Mouse (Mus musculus) erythroblast, adult 5-6 weeks (primary cell): ENCODE results near the gene Nin. TPM values are rescaled to one million over a fixed set of nuclear protein-coding genes. Genes with fewer than 3 reads are reported as not detected.

Source experiments
- ATAC-seq: replicated peaks from 2 replicates; pipeline ENCODE4 v1.8.0; 2016; ENCODE audit warnings: moderate number of reproducible peaks, mild to moderate bottlenecking, moderate TSS enrichment, inconsistent platforms; ENCODE audit not compliant: poor library complexity, low FRiP score, severe bottlenecking
- total RNA-seq, 2 experiments: library from RNA; stranded (forward) in 1 of 2; stranded (reverse) in 1 of 2; fragments of 150-400 nt in 1 of 2; fragments of 200-764, 138-1000 nt in 1 of 2; gene quantifications; 2 replicates each; pipeline versions ENCODE4 v1.2.3 to v1.2.4; 2015 to 2017; ENCODE audit warnings: low replicate concordance in 2 of 2

Nin gene
- total RNA-seq, 2 experiments from 2014 or later, result 25.7 to 61.9 TPM

DNA sequence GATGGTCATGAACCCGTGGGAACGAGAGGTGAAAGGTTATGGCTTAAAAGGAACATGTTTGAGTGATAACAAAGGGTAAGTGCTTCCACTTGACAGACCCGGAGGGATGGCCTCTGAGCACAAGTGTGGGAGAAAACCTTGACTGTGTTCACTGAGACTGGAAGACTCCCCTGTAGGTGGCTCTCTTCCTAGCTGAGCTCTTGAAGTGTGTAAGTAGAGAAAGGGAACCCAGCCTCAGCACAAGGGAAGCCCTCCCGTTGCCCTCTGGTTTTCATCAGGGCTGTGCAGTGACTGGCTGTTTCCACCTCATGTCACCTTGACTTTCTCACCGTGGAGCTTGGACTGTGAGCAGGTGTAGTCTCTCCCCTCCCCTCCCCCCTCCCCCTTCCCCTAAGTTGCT, 15.6 kb upstream of the Nin start:
- no peak for ATAC-seq

DNA sequence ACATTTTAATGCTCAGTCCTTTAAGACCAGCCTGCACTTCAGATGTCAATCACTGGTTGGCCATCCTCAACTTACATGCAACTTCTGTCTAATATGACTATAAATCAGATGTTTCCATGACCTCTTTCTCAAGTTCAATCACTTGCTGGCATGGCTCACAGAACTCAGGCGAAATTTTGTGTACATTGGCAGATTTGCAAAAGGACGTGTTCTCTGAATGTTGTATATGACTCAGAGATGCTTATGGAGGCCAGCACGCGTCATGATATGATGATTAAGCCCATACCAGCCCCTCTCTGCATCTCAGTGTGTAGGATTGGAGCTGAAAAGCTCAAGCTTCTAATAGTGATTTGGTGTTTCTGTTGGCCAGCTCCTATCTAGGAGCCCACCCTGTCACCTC, 13.1 kb upstream of the Nin start:
- ATAC-seq, result no peak

DNA sequence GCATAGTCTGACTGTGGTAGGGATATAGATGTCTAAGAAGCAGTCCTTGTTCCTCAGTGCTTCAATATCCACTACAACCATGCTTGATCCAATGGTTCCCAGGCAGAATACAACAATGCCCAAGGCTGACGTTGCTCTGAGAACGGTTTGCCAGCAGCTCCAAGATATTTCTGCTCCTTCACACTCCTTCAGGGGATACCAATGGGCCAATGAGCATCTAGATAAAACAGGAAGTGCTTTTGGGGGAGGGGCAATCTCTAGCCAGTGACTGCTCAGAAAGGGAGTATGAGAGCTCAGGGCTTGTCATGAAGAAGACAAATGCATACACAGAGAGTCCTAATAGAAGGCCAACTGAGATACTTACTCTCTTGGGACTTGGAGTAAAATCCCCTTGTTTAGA, 6.0 kb upstream of the Nin start:
- ATAC-seq, result no peak

DNA sequence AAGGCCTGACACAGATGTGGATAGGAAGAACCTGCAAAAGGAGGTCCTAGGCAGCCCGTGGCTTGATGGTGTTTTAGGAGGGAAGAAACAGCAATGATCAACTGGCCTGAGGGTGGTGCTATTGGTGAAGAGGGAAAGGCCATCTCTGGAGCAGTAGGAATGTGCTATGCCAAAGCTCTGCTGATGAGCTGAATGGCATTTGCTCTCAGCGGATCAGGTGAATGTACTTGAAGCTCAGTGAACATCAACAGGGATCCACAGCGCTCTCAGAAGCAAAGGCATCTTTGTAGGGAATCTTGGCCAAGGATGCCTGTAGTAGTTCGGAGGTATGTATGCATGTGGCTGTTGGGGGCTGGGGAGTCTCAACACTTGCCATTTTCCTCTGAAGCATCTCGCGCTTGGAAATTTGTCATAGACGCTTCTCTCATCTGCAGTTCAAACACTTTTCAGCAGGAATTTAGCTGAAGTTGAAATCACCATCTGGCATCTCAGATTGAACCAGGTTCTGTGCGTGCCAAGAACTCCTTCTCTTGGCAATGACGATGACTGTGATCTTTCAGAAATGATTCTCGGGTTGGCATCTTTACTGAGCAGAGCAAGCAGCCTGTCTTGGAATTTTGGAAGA, 5.3 kb upstream of the Nin start:
- no peak for ATAC-seq

DNA sequence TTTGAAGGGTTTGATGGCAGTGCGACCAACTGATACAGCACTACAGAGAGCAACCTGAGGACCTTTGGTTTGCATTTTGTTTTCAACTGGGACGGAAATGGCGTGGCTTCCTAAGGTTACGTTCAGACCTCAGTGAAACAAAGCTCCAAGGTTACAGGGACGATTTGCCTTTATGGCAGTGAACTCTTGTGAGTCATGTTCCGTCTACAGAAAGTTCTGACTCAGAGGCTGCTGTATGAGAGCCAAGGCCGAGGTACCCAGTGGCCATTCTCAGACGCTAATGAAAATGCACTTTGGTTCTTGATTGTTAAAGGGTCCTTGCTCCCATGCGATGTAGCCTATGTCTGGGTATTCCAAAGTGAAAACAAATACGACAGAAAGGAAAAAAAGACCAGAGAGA, 3.6 kb upstream of the Nin start:
- ATAC-seq, result no peak

DNA sequence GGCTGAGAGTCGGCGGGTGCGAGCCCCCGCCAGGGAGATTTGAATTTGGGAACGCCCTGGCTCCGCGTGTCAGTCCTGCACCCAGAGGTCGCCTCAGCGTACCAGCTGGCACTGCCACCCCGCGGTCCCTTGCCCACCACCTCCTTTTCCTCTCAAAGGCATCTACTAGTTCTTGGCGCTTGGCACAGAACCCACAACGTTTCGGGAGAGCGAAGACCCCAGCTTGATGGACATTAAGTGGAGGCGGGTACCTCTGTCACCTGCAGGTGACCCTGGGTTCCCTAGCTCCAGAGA, 1.5 kb downstream of the Nin start:
- ATAC-seq, result no peak

DNA sequence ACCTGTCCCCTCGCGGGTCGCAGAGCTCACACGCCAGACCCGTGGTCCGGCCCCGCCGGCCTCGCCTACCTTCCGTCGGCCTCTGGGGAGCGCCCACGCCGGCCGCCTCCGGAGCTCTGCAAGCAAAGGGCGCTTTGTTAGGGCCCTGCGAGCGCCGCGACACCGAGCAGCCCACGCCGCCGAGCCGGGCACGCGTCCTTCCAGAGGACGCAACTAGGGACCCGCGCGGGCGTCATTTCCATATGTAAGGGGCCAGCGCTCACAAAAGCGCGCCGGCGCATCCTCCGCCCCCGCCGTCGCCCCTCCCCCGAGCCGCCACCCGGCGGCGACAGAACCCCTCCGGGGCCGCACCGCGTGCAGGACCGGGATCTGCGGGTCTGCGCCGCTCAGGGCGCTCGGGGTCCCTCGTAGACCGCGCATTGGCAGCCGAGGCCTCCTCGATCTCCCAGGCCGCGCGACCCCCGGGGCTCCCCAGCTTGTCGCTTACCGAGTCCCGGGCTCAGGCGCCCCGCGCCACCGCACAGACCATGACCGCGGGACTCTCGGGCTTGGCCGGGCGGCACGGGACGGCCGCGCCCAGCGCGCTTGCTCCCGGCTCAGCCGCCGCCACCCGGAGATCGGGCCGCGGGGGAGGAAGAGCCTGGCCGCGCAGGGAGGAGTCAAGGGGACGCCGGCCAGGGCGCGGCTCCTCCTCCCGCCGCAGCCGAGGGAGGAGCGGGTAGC, 2.0 kb downstream of the Nin start:
- ATAC-seq, result peak; percentile 95

DNA sequence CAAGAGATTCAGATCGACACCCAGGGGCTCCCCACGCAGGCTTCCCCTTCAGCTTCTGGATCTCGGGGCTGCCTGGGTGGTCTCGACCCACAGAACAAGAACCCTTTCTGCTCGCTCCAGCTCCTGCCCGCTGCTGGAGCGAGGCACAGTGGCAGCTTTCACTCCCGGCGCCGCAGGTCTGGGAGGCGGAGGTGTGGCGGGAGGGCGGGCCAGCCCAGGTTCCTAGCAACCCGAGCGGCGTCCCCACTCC, 2.5 kb downstream of the Nin start:
- no peak for ATAC-seq

DNA sequence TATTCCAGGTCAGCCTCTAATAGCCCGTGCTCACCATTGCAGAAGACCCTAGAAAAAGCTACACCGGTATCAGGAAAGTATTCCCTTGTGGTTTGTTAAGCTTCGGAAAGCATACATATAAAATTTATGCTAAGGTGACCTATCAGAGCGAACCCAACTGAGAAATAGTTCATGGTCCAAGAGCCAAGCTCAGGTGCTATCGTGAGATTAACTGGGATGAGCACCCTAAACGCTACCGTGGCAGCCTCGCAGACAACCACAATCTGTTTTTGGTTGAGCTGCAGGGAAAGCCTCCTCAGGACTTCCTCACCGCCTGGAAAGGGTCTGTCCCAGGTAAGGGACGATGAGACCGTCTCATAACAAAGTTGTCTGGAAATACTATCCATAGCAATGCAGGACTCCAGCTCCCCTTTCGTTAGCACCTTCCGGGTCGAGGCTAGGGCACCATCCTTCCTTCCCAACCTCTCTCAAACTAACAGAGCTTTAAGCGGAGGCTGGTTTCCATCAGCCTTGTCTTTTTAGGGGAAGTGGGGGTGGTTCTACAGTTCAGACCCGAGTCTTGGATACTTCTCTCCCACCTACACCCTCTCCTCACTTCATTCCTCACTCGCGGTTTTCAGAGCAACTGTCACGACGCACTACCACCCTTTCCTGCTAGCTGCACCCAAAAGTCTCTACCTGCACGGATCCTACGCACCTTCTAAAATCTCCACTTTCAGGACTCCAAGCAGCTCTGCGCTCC, 3.0 kb downstream of the Nin start:
- no peak for ATAC-seq

DNA sequence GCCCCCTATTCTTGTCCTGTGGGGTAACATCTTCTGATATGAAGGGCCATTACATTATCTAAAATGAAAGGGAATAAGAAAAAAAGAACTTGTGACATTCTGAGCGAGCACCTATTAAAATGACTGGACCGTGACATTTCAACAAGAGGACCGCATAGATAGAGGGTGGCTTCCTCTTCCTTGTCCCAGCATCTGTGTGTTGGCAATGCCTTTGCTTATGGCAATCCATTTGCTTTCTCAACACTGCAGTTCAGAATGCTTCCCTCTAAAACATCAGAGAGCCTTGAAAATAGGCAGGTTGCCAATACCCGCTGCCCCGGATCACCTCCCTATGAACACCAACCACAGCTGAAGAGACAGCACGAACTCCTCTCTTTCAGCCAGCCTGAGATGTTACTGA, 3.6 kb downstream of the Nin start:
- ATAC-seq, result no peak

DNA sequence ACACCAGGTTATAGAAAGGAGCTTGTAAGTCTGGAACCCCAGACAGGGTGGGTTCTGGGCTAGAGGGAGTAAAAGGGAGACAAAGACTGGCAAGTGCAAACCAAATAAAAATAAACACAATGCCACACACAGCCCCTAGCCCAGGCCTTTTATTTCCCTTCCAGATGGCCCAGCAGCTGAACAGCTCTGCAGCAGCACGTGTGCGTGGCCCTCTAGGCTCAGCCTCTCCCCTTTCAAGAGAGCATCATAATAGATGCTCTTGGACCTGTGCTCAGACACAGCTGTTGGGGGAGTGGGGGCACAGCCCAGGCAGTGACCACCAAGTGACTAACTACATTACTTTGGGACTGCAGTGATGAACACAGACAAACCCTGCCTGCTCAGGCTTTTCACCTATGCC, 5.4 kb downstream of the Nin start:
- no peak for ATAC-seq

DNA sequence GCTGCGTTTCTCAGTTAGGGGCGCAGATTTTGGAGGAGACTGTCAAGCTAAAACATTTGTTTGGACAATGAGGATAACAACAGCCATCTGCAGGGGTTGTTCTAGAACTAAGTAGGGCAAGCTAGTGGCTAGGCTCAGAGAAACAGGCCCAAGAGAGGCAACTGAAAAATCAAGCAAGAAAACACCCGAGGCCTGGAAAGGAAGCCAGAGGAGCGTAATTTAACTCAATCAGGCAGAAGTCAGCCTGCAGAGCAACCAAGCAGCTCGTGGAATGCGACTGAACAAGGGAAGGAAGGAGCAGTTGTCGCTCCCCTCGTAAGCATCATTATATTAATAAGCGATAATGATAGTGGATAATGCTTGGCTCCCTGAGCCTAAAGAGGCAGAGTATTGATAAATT, 7.0 kb downstream of the Nin start:
- no peak for ATAC-seq

DNA sequence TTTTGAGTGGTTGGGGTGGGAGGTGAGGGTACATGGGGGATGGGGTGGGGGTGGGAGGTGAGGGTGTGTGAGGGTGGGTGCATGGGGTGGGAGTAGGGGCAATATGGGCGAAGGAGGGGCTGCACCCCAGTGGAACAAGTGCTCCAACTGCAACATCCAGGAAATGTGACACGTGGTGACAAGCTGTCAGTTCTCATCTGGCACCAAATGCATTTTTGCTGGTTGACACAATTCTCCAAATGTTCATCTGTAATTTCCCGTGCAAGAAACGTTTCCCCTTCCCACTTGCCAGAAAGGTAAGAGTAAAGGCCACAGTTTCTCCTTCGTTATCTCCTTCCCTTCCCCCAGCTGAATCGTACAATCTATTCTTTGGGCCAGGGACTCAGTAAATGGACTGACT, 7.6 kb downstream of the Nin start:
- ATAC-seq, result no peak

DNA sequence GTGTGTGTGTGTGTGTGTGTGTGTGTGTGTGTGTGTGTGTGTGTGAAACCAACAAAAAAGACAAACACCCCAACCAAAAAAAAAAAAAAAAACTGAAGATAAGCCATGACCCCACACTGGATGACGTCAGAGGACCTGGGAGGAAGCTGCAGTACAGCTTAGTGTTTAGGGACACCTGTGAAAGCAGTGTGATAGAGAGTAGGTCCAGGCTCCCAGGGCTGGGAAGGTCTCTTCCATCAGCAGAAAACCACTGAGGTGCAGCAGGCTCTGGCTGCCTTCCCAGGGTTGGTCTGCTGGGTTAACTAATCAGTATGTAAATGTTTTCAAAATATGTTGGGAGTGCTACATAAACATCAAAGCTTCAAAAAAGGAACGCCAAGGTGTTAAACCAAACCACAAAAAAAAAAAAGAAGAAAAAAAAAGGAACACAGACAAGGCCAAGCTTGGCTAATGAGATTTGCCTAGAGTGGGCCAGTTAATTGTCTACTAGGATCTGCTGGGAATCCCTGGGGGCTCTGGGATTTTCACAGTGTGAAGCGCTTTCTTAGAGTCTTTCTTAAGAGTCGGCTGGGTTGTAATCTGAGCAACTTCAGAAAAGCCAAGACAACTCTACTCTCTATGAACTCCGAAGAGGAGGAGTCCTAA, 8.6 kb downstream of the Nin start:
- no peak for ATAC-seq

DNA sequence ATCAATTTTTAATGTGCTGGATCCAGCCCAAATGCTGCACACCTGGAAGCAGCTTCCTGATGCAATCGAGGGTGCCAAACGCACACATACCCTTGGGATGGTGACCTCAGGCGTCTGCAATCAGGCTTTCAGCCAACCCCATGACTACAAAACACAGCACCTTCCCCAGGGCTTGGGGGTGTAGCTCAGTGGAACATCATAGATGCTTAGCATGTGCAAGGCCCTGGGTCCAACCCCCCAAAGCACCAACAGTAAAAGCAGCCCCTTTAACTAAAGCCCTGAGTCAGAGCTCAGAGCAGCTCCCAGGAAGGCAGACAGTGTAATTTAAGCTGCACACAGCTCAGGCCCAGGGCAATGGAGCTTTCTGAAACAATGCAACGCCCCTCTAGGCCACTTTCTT, 9.3 kb downstream of the Nin start:
- ATAC-seq, result no peak

DNA sequence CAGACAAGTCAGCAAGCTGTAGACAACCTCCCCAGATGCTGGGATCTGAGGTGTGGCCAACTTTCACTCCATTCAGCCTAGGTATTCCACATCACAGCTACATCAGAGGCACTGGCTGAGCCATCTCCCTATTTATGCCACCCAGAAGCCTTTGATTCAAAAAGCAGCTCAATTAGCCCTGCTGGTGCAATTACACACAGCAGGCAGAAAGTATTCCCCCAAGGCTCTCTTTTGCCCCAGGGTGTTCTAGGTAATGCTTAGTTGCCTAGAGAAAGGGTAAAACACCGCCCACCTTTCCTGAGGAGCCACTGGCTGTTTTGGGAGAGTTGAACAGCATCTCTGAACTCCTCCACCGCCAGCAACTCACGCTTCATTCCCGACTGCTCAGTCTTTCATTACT, 10.3 kb downstream of the Nin start:
- ATAC-seq, result no peak

DNA sequence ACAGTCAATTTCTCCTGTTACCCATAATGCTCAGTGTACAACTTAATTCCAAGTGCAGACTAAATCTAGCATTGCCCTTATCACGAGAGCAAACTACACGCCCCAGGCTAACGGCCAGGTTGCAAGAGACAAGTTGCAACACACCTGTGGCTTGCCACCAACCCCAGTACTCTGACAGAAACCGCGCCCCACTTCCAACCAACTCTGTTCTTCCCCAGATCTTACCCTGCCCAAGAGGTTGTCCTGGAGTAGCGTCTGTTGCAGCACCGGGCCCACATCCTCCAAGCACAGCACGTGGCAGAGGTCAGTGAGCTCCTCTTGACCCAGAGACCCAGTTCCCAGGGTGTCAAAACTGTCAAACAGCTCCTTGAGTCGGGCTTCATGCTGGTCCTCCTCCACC, 11.1 kb downstream of the Nin start:
- ATAC-seq, result no peak

DNA sequence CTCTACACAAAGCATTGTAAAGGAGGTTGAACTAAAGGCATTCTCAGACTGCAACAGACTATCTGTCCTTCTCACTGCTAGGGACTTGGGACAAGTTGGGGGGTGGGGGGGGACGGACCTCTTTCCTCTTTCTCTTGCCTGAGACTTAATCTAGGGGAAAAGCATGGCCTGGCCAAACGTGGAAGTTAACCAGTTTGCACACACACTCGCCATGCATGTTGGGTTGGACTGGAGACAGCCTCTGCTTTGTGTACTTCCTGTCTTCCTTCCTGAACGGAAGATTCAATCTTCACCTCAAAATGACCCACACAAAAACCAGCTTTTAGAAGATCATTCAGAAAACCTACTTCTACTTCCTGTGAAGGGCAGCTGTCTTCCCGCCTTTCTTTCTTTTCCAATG, 11.7 kb downstream of the Nin start:
- ATAC-seq, result no peak

DNA sequence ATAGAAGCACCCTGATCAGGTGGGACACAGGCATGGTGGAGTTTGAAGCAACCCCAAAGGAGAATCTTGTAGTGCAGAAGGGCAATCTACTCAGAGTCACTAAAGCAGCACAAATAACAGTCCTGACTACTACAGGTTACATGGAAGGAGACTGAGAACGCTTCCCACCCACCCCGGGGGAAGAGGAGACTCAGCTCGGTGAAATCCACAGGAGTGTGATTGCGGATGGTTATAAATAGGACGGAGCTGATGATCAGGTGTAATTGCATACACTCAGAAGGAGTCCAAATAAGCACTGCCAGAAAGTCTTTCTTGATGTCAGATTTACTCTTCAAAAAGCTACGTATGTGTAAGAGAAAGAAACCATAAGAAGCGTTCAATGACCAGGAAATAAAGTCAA, 15.6 kb downstream of the Nin start:
- ATAC-seq, result no peak

DNA sequence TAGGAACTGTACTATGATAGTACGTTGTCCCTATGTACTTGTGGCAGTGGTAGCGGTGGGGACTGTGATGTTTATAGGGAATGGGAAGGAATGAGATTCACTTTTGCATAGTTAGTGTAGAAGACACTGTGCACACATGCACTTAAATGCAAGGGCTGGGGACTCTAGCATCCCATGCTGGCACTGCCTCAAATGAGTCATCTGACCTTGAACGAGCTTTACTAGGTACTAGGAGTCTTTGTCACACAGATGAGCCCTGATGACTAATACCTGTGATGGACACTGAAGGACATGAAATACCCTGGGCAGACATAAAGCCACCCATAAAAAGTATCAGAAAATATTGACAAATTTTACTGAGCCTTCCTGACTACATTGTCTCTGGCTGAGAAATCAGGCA, 16.2 kb downstream of the Nin start:
- ATAC-seq, result no peak

DNA sequence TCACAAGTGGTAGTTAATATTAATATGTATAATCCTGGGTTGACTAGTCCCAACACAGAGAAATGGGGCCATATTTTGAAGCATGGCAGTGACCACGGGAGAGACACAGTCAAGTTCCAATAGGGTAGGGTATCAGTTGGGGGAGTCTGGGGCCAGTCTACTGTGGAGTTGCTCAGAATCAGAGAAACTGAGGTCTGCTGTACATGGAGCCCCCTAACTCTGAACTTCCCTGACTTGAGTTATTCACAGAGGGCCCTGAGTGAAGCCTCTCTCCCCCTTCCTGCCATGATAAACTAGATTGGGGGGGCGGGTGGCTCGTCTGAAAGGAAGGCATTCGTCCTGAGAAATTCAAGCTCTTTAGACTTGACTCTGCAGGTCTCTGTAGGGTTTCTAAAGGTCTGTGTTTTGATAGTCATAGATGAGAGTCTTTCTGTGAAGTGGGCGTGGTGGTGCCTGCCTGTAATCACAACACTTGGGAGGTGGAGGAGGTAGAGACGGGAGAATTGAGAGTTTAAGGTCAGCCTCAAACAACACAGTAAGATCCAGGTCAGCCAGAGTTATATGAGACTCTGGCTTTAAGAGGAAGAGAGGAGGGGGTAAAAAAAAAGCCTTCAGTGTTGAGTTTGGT, 20.1 kb downstream of the Nin start:
- no peak for ATAC-seq
